Mouse (Mus musculus) left cerebral cortex, adult 8-10 months (tissue): ENCODE measurements at regions not wholly inside any gene's neighbourhood (a gene's known extent, or its start where the extent isn't known, plus 50 kb on each side); places are given as distances from the start of the nearest gene placed in this dataset.
"Not testable (repeated sequence)": the region's sequence is repeated elsewhere in the genome, so short reads cannot be mapped to it uniquely, and the experiment has no call there.

ENCODE experiments used
- DNase-seq, 2 experiments: peaks; one replicate each; pipeline ENCODE4 v3.0.0; 2022; ENCODE audit warnings: low spot score in 2 of 2

- DNase-seq: no peak
Measured at GRCm38 (mm10) chr14:58387348-58388000, 317.1 kb downstream of the Fgf9 start.

GRCm38 (mm10) chr14:58375056-58375455 is 304.7 kb downstream of the Fgf9 start:
- no peak for DNase-seq

GRCm38 (mm10) chr14:58356824-58357223 is 286.5 kb downstream of the Fgf9 start:
- DNase-seq: no peak

- peak; percentile 7 to 21 for DNase-seq
Measured at GRCm38 (mm10) chr14:58352986-58353385, 282.6 kb downstream of the Fgf9 start.

GRCm38 (mm10) chr14:58336148-58336547 is 265.8 kb downstream of the Fgf9 start:
- DNase-seq: no peak

- no peak for DNase-seq
Measured at GRCm38 (mm10) chr14:58323164-58323563, 252.8 kb downstream of the Fgf9 start.

GRCm38 (mm10) chr14:58322461-58322860 is 252.1 kb downstream of the Fgf9 start:
- no peak for DNase-seq

- DNase-seq: no peak
Measured at GRCm38 (mm10) chr14:58321875-58322274, 251.5 kb downstream of the Fgf9 start.

GRCm38 (mm10) chr14:58321234-58321633 is 250.9 kb downstream of the Fgf9 start:
- no peak for DNase-seq

GRCm38 (mm10) chr14:58317640-58318039 is 247.3 kb downstream of the Fgf9 start:
- DNase-seq: no peak

GRCm38 (mm10) chr14:58317231-58317630 is 246.9 kb downstream of the Fgf9 start:
- no peak for DNase-seq

- no peak for DNase-seq
Measured at GRCm38 (mm10) chr14:58307695-58308094, 237.3 kb downstream of the Fgf9 start.

GRCm38 (mm10) chr14:58306832-58307521 is 236.6 kb downstream of the Fgf9 start:
- DNase-seq: no peak

GRCm38 (mm10) chr14:58300411-58300887 is 230.1 kb downstream of the Fgf9 start:
- no peak for DNase-seq

GRCm38 (mm10) chr14:58286007-58286525 is 215.7 kb downstream of the Fgf9 start:
- DNase-seq: no peak

GRCm38 (mm10) chr14:58282708-58283290 is 212.5 kb downstream of the Fgf9 start:
- DNase-seq: no peak

- DNase-seq: no peak
Measured at GRCm38 (mm10) chr14:58282264-58282663, 211.9 kb downstream of the Fgf9 start.

GRCm38 (mm10) chr14:58274440-58274839 is 204.1 kb downstream of the Fgf9 start:
- DNase-seq: not testable (repeated sequence)

GRCm38 (mm10) chr14:58273693-58274419 is 203.5 kb downstream of the Fgf9 start:
- DNase-seq: no peak

- no peak for DNase-seq
Measured at GRCm38 (mm10) chr14:58265373-58265772, 195.0 kb downstream of the Fgf9 start.

- no peak for DNase-seq
Measured at GRCm38 (mm10) chr14:58264401-58264800, 194.1 kb downstream of the Fgf9 start.
